Mouse (Mus musculus): ENCODE results near the gene Tbxas1. TPM values are rescaled to one million over a fixed set of nuclear protein-coding genes. Genes with fewer than 3 reads are reported as not detected.

The Tbxas1 gene
- polyA plus RNA-seq, 1 experiment from 2014 or later: 3.4 TPM

GRCm38 (mm10) chr6:38926135-38926962 lies 51.1 kb downstream of the Tbxas1 start:
- 57% methylated on average over 28 of the region's 28 CpGs for WGBS
- Histone ChIP-seq H3K27ac (ENCODE audit: low read depth) (no peak overlapping the region), H3K4me3 (ENCODE audit: low read depth, low read length) (no peak overlapping the region; the same call in 1 of the 2 replicates)

DNA sequence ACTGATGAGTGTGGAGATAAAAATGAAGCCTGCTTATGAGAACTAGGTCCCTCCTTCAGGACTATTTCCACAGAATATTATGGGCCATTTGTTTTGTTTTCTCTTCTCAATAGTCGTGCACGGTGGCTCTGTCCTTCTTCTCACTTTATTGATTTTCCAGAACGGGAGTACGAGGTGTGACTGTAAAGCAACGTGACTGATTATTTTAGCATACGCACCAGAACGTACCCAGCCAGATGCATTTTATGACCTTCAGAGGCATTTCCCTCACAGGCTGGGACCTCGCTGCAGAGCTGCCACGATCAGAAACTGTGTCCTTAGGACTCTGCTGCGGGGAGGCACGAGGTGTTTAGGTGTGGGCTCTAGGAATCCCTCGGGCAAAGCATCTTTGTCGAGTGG lies 51.8 kb downstream of the Tbxas1 start:
- H3K9ac ChIP-seq: no peak overlapping the region
- H3K4me1 ChIP-seq (ENCODE audit: insufficient read depth): no peaks in the 10 kb centered on the region
- WGBS: 41% methylated on average over 13 of the region's 13 CpGs
- no peak for TF ChIP-seq CTCF (IDR thresholded peaks at IDR 0.05; ENCODE audit: low read depth)
- 0 out of 2 replicates have a peak overlapping the region, but pooled peaks have one; percentile 46 for H3K4me2 ChIP-seq
- no peaks in the 10 kb centered on the region for H3K36me3 ChIP-seq (ENCODE audit: insufficient read depth)
- DNase-seq (no peak), ATAC-seq (ENCODE audit: insufficient read depth) (no peak)
- H3K9me3 ChIP-seq (ENCODE audit: low read depth, low read length): no peaks in the 10 kb centered on the region
- no peak overlapping the region for H3K27ac ChIP-seq (ENCODE audit: low read depth)
- H3K4me3 ChIP-seq (ENCODE audit: low read depth, low read length): no peak overlapping the region
- no peaks in the 10 kb centered on the region for H3K27me3 ChIP-seq (ENCODE audit: insufficient read depth, low read length)

More at GRCm38 (mm10) chr6:38926135-38926962, 51.1 kb downstream of the Tbxas1 start:
- H3K9me3 ChIP-seq (ENCODE audit: low read depth, low read length): no peaks in the 10 kb centered on the region
- no peak for TF ChIP-seq CTCF (IDR thresholded peaks at IDR 0.05; ENCODE audit: low read depth)
- no peaks in the 10 kb centered on the region for H3K36me3 ChIP-seq (ENCODE audit: insufficient read depth)
- ATAC-seq (ENCODE audit: insufficient read depth) (peak; percentile 45; the same call in 1 of the 2 replicates), DNase-seq (peak; percentile 61)
- peak overlapping the region; percentile 46 for H3K4me2 ChIP-seq
- H3K9ac ChIP-seq: no peak overlapping the region
- H3K4me1 ChIP-seq (ENCODE audit: insufficient read depth): no peaks in the 10 kb centered on the region
- no peaks in the 10 kb centered on the region for H3K27me3 ChIP-seq (ENCODE audit: insufficient read depth, low read length)

DNA sequence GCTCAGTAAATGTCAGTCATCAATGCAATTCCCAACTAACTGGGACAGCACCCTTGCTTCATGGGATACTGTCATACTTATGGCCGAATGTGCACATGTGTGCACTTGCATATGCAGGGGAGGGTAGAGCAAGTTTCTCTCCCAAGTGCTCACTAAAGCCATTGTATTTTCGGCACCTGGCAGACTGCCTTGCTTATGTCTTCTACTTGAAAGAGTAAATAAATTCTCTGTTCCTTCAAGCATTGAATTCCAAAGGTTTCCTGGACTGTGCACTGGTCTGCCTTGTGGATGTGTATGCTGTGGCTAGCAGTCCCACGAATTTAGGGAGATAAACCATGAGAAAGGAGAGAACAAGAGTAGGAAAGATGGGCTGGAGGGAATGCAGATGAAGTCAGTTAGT lies 53.3 kb downstream of the Tbxas1 start:
- Histone ChIP-seq H3K27me3 (ENCODE audit: insufficient read depth, low read length) (no peaks in the 10 kb centered on the region), H3K9ac (no peak overlapping the region), H3K4me2 (no peak overlapping the region), H3K36me3 (ENCODE audit: insufficient read depth) (no peaks in the 10 kb centered on the region), H3K4me1 (ENCODE audit: insufficient read depth) (no peaks in the 10 kb centered on the region), H3K9me3 (ENCODE audit: low read depth, low read length) (no peaks in the 10 kb centered on the region), H3K27ac (ENCODE audit: low read depth) (no peak overlapping the region), H3K4me3 (ENCODE audit: low read depth, low read length) (no peak overlapping the region)
- ATAC-seq (ENCODE audit: insufficient read depth): no peak
- DNase-seq: no peak
- 59% methylated on average over 3 of the region's 3 CpGs for WGBS
- no peak for TF ChIP-seq CTCF (IDR thresholded peaks at IDR 0.05; ENCODE audit: low read depth)

GRCm38 (mm10) chr6:38936009-38936408 lies 60.8 kb downstream of the Tbxas1 start:
- H3K27me3 ChIP-seq (ENCODE audit: insufficient read depth, low read length): no peaks in the 10 kb centered on the region
- H3K4me3 ChIP-seq (ENCODE audit: low read depth, low read length): no peak overlapping the region
- no peak overlapping the region for H3K4me2 ChIP-seq
- ATAC-seq (ENCODE audit: insufficient read depth) (no peak), DNase-seq (no peak)
- no peak overlapping the region for H3K27ac ChIP-seq (ENCODE audit: low read depth)
- H3K9me3 ChIP-seq (ENCODE audit: low read depth, low read length): no peaks in the 10 kb centered on the region
- H3K9ac ChIP-seq: no peak overlapping the region
- TF ChIP-seq CTCF (IDR thresholded peaks at IDR 0.05; ENCODE audit: low read depth): no peak
- H3K4me1 ChIP-seq (ENCODE audit: insufficient read depth): no peaks in the 10 kb centered on the region
- WGBS: 69% methylated on average over 2 of the region's 2 CpGs
- H3K36me3 ChIP-seq (ENCODE audit: insufficient read depth): no peaks in the 10 kb centered on the region

DNA sequence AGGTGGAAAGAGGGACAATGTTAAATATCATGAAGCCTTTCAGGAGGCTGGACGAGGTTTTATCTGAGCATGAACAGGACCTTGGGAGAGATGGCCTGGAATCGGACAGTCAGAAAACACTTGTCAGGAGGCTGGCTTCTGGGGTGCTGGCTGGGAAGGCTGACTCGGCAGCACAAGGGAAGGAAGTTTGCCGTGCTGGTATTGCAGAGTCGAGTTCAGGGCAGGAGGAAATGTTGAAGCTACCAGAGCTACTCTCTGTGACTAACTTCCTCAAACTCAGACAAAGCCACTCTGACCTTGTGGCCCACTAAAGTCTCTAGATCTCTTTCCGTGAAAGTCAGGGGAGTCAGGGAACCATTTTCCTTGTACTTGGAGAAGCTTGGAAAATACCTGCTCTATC lies 63.2 kb downstream of the Tbxas1 start:
- Histone ChIP-seq H3K36me3 (ENCODE audit: insufficient read depth) (no peaks in the 10 kb centered on the region), H3K9ac (no peak overlapping the region), H3K27ac (ENCODE audit: low read depth) (no peak overlapping the region), H3K4me3 (ENCODE audit: low read depth, low read length) (no peak overlapping the region), H3K9me3 (ENCODE audit: low read depth, low read length) (peaks cover 4% of the 10 kb centered on the region), H3K4me2 (no peak overlapping the region), H3K4me1 (ENCODE audit: insufficient read depth) (no peaks in the 10 kb centered on the region), H3K27me3 (ENCODE audit: insufficient read depth, low read length) (no peaks in the 10 kb centered on the region)
- ATAC-seq (ENCODE audit: insufficient read depth) (no peak), DNase-seq (no peak)
- WGBS: 51% methylated on average over 6 of the region's 6 CpGs
- TF ChIP-seq CTCF (IDR thresholded peaks at IDR 0.05; ENCODE audit: low read depth): no peak

- H3K27ac ChIP-seq (ENCODE audit: low read depth): no peak overlapping the region
- no peak for DNase-seq
- ATAC-seq (ENCODE audit: insufficient read depth): no peak
- H3K4me3 ChIP-seq (ENCODE audit: low read depth, low read length): no peak overlapping the region
- TF ChIP-seq CTCF (IDR thresholded peaks at IDR 0.05; ENCODE audit: low read depth): no peak
- H3K9ac ChIP-seq: no peak overlapping the region
- H3K9me3 ChIP-seq (ENCODE audit: low read depth, low read length): peaks cover 4% of the 10 kb centered on the region
- H3K4me1 ChIP-seq (ENCODE audit: insufficient read depth): no peaks in the 10 kb centered on the region
- no peaks in the 10 kb centered on the region for H3K27me3 ChIP-seq (ENCODE audit: insufficient read depth, low read length)
- WGBS: 66% methylated on average over 4 of the region's 4 CpGs
- no peaks in the 10 kb centered on the region for H3K36me3 ChIP-seq (ENCODE audit: insufficient read depth)
- no peak overlapping the region for H3K4me2 ChIP-seq
Measured at GRCm38 (mm10) chr6:38939096-38939495, 63.9 kb downstream of the Tbxas1 start.

DNA sequence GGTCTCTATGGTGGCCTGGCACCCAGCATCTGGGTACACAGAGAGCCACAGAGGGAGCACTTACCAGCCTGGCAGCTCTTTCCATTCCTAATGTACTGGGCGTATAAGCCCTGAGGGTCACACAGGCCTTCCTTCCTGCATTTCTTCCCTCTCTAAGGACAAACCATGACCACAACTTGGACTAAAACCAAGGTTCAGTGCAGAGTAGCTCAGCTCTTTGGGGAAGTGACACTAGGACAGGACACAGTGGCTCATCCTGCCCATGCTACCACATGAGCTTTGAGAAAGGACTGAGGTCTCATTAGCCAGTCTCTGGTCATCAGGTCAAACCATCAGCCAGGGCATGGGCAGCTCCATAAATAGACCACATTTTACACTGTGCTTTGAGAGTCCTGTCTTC lies 65.8 kb downstream of the Tbxas1 start:
- peaks cover 4% of the 10 kb centered on the region for H3K9me3 ChIP-seq (ENCODE audit: low read depth, low read length)
- ATAC-seq (ENCODE audit: insufficient read depth): no peak
- no peak overlapping the region for H3K4me2 ChIP-seq
- no peaks in the 10 kb centered on the region for H3K27me3 ChIP-seq (ENCODE audit: insufficient read depth, low read length)
- no peaks in the 10 kb centered on the region for H3K4me1 ChIP-seq (ENCODE audit: insufficient read depth)
- H3K4me3 ChIP-seq (ENCODE audit: low read depth, low read length): no peak overlapping the region
- no peaks in the 10 kb centered on the region for H3K36me3 ChIP-seq (ENCODE audit: insufficient read depth)
- no peak for TF ChIP-seq CTCF (IDR thresholded peaks at IDR 0.05; ENCODE audit: low read depth)
- 86% methylated on average over 1 of the region's 1 CpGs for WGBS
- DNase-seq: no peak
- no peak overlapping the region for H3K27ac ChIP-seq (ENCODE audit: low read depth)
- H3K9ac ChIP-seq: no peak overlapping the region

Measured in lung, embryonic 14.5 days (tissue).